Mouse (Mus musculus): Measurements from ENCODE around the gene Tmem94.

Gene Tmem94

DNA sequence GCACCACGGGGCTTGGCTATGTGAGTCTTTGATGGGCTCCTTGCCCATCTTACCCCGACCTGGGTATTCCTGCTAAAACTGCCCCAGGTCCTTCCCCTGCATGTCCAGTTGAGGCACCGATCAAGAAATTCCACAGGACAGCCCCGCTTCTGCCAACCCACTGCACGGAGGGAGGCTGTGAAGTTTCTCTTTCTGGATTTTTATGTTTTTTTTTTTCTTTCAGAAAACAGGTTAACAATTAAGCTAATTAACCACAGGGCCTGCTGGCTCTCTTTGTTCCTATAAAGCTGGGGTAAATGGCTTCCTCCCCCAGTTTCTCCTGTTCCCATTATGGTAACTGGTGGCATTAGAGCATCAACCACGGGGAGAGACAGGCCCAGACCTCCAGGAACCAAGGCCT lies 68.8 kb downstream of the Tmem94 start:
- no peak for DNase-seq

DNA sequence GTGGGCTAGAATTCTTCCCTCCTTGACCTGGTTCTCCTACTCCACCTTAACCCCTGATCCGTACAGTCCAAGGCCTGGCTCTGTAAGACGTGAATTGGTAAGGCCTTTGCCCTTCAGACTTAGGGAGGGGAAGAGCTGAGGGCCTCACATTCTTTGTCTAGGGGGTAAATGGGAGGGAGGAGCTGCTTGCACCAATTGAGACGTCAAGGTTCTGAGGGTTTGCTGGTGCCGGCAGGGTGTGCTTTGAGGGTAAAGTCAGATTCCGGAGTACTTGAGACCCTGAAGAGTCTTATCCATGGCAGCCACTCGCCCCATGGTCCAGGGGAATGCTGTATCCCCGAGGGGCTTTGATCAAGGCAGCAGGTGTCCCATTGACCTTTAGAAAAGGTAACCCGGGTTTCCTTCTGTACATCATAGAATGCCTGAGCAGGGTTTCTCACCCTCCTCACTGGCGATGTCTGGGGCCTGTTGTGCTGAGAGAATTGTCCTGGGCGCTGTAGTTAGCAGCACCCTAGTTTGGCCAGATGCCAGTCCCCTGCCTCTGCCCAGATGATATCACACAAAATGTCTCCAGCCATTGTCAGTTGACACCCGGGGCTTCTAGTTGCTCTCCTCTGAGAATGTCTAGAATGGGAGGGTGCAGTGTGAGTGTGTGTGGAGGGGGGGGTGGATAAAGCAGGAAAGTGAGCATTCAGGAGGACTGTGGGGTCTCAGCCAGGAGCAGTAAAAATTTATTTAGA lies 71.6 kb downstream of the Tmem94 start:
- no peak for DNase-seq

- no peak for DNase-seq
Observed at GRCm38 (mm10) chr11:115837606-115838345, 72.5 kb downstream of the Tmem94 start.

- no peak for DNase-seq
Observed at GRCm38 (mm10) chr11:115838895-115839311, 73.7 kb downstream of the Tmem94 start.

GRCm38 (mm10) chr11:115839732-115840131 lies 74.5 kb downstream of the Tmem94 start:
- no peak for DNase-seq

DNA sequence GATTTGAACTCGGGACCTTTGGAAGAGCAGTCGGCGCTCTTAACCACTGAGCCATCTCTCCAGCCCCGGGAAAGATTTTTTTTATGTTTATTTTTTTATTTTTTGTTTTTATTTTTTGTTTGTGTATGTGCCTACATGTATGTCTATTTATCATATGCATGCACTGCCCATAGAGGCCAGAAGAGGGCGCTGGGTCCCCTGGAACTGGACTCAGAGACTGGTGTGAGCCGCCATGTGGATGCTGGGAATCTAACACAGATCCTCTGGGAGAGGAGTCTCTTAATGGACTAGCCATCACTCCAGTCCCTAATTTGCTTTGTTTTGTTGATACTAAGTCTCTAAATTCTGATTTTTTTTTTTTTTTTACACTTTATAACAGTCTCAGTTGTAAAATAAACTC lies 75.8 kb downstream of the Tmem94 start:
- no peak for DNase-seq

- no peak for DNase-seq
Observed at GRCm38 (mm10) chr11:115841961-115842550, 76.8 kb downstream of the Tmem94 start.

- DNase-seq, result no peak
Observed at GRCm38 (mm10) chr11:115843141-115843890, 78.1 kb downstream of the Tmem94 start.

DNA sequence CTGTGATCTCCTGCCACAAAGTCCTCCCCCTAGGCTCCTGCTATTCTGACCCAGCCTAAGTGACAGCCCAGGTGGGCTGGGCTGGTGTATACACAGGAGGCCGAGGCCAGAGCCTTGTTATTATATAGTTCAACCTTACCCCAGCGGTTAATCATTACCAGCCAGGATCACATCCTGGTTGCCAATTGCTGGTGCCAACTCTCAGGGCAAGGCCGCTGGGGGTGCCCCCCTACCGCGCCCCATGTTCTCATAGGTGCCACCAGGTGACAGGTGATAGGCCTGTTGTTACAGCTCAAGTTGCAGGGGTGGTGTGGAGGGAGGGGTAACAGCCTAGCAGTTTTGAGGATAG lies 78.6 kb downstream of the Tmem94 start:
- no peak for DNase-seq

- no peak for DNase-seq
Observed at GRCm38 (mm10) chr11:115844240-115844639, 79.0 kb downstream of the Tmem94 start.

DNA sequence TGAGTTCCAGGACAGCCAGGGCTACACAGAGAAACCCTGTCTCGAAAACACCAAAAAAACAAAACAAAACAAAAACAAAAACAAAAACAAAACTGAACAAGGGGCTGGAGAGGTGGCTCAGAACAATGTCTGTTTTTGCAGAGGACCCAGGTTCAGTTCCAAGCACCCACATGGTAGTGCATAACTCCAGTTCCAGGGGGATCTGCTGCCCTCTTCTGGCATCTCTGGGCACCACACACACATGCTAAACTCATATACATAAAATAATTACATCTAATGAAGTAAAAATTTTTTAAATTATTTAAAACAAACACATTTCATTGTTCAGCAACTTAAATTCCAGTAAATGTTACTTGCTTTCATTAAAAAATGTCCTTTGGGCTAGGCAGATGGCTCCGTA lies 80.6 kb downstream of the Tmem94 start:
- DNase-seq, result no peak
